In the genomic region with DNA sequence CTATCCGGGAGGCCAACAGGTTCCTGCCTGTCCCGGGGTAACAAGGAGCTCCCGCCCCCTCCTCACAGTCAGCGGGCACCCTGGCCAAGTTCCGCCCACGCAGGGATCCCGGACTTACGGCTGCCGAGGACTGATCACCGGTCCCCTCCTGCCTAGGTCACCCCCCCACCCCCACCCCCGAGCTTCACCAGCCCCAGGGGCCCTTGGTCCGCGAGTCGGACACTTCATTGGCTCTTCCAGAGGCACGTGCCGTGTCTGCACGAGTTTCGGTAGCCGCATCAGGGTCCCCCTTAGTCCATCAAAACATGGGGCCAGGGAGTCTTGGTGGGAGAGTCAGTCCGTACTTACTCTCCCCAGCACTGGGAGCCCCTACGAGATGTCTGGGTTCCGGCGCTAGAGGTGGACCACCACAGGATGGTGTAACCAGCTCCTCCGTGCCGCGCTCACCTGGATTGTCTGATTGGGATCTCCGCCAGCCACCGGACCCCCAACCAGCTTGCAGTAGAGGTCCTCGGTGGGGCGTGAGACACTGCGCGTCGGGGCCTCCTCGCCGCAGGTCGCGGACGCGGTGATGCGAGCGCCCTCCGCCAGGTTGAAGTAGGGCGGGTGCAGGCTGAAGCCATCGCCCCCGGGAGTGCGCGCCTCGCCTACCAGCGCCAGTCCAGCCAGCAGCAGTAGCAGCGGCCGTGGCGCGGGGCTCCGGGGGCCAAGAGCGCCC, we compare ENCODE assay signal across 8 mouse cellular contexts. TPM values are rescaled to one million over a fixed set of nuclear protein-coding genes. Genes with fewer than 3 reads are reported as not detected.
DNase-seq lines count a peak whose midpoint lies in the region.

No protein-coding gene starts in this region.

- intact Hi-C loops in gastrocnemius, postnatal 14 days (cut with DNase I; ENCODE audit: low total_unique reads), result no loop called here

- DNase-seq in cerebellum, postnatal 36 days, result peak; percentile 15 to 38
- DNase-seq in cerebellum, postnatal 14 days, result no peak
- peak; percentile 50 for DNase-seq in adrenal gland, postnatal 10 days
- DNase-seq in heart, adult 9 months (ENCODE audit: low spot score in 2 of 2), result peak; percentile 41 to 48
- DNase-seq in kidney, adult 9 months, result peak; percentile 69
- DNase-seq in lung, postnatal 36 days, result peak; percentile 63
- peak; percentile 60 for DNase-seq in testis, postnatal 14 days (ENCODE audit: low spot score)
- no peak for DNase-seq in gastrocnemius, postnatal 14 days

RNA-seq across cellular contexts. Expression of a gene that starts 0.5 kb away (rescaled TPM):
- 10 to 100 TPM; 35.6 to 39.0 TPM for total RNA-seq in adrenal gland, postnatal 10 days (2021)
- total RNA-seq in gastrocnemius, postnatal 14 days (2021), result 10 to 100 TPM; 17.9 to 18.0 TPM

RNA-seq across cellular contexts. Expression of a gene that starts 32.0 kb away (rescaled TPM):
- total RNA-seq in adrenal gland, postnatal 10 days (2021), result 100 to 1,000 TPM; 772 to 787 TPM
- 100 to 1,000 TPM; 456 to 506 TPM for total RNA-seq in gastrocnemius, postnatal 14 days (2021)

RNA-seq across cellular contexts. Expression of a gene that starts 48.1 kb away (rescaled TPM):
- 10 to 100 TPM; 17.3 to 19.8 TPM for total RNA-seq in adrenal gland, postnatal 10 days (2021)
- 1 to 10 TPM; 6.8 to 9.2 TPM for total RNA-seq in gastrocnemius, postnatal 14 days (2021)

RNA-seq across cellular contexts. Expression of a gene that starts 53.9 kb away (rescaled TPM):
- total RNA-seq in adrenal gland, postnatal 10 days (2021), result 100 to 1,000 TPM; 102 to 111 TPM
- 10 to 100 TPM; 95.7 to 97.3 TPM for total RNA-seq in gastrocnemius, postnatal 14 days (2021)

Comparison
In these comparisons a context has a peak if more than half of its experiments do, and no peak if none do; other contexts are left out.
1. DNase-seq: peak in cerebellum, postnatal 36 days (2 of 2), adrenal gland, postnatal 10 days (single experiment), heart, adult 9 months (2 of 2), kidney, adult 9 months (single experiment), lung, postnatal 36 days (single experiment) and testis, postnatal 14 days (single experiment); none in cerebellum, postnatal 14 days (0 of 2) and gastrocnemius, postnatal 14 days (single experiment).